Mouse (Mus musculus) myocyte (in vitro differentiated cells): ENCODE data around the gene Krtap10-4. TPM values are rescaled to one million over a fixed set of nuclear protein-coding genes. Genes with fewer than 3 reads are reported as not detected.
A peak's percentile ranks its signal among the peaks of the same experiment; 100 is the strongest.
"Not testable (repeated sequence)": the region's sequence is repeated elsewhere in the genome, so short reads cannot be mapped to it uniquely, and the experiment has no call there.

Source experiments
- H3K27me3 ChIP-seq: one replicate; pipeline ENCODE4 v1.6.1; 2011; ENCODE audit not compliant: control insufficient read depth, insufficient read depth, insufficient read length
- H3K36me3 ChIP-seq: one replicate; pipeline ENCODE4 v1.6.1; 2011; ENCODE audit not compliant: control insufficient read depth, insufficient read depth
- H3K4me2 ChIP-seq: one replicate; pipeline ENCODE4 v1.6.1; 2011; ENCODE audit warnings: low read depth, control low read depth
- H3K4me3 ChIP-seq: one replicate; pipeline ENCODE4 v1.5.1; 2011; ENCODE audit warnings: mild to moderate bottlenecking, control low read depth, moderate library complexity
- H3K79me2 ChIP-seq: one replicate; pipeline ENCODE4 v1.6.1; 2011; ENCODE audit not compliant: control insufficient read depth, insufficient read depth
- H3ac ChIP-seq: one replicate; pipeline ENCODE4 v1.6.1; 2011; ENCODE audit not compliant: control insufficient read depth, insufficient read length
- CEBPB ChIP-seq: IDR thresholded peaks from 2 replicates; pipeline ENCODE4 v1.6.1; 2011; ENCODE audit warnings: mild to moderate bottlenecking, moderate library complexity; ENCODE audit not compliant: poor library complexity, insufficient read depth, severe bottlenecking
- E2F4 ChIP-seq: IDR thresholded peaks from one replicate; pipeline ENCODE4 v1.6.1; 2011; ENCODE audit warnings: mild to moderate bottlenecking, control low read depth, moderate library complexity; ENCODE audit not compliant: insufficient read depth
- MAX ChIP-seq: IDR thresholded peaks from one replicate; pipeline ENCODE4 v1.6.1; 2011; ENCODE audit warnings: low read depth, mild to moderate bottlenecking, control low read depth
- MYOD1 ChIP-seq, 3 experiments: IDR thresholded peaks; one replicate each; pipeline ENCODE4 v1.6.1; 2011; ENCODE audit warnings: control low read depth in 2 of 3, low read depth in 2 of 3, mild to moderate bottlenecking in 2 of 3, moderate library complexity in 1 of 3; ENCODE audit not compliant: insufficient read length in 2 of 3, control insufficient read depth in 1 of 3
- MYOG ChIP-seq, 3 experiments: IDR thresholded peaks; one replicate each; pipeline ENCODE4 v1.6.1; 2011; ENCODE audit warnings: control low read depth in 2 of 3, low read depth in 2 of 3, mild to moderate bottlenecking in 2 of 3; ENCODE audit not compliant: insufficient read length in 2 of 3, control insufficient read depth in 1 of 3, insufficient read depth in 1 of 3
- POLR2A ChIP-seq: IDR thresholded peaks from one replicate; pipeline ENCODE4 v1.6.1; 2011; ENCODE audit warnings: low read depth, mild to moderate bottlenecking, control low read depth, moderate library complexity; ENCODE audit not compliant: insufficient read length
- POLR2AphosphoS2 ChIP-seq: IDR thresholded peaks from one replicate; pipeline ENCODE4 v1.6.1; 2011; ENCODE audit warnings: low read depth, control low read depth; ENCODE audit not compliant: insufficient read length
- REST ChIP-seq: IDR thresholded peaks from one replicate; pipeline ENCODE4 v1.6.1; 2011; ENCODE audit warnings: mild to moderate bottlenecking, control low read depth, moderate library complexity; ENCODE audit not compliant: insufficient read depth, insufficient read length
- SRF ChIP-seq: IDR thresholded peaks from one replicate; pipeline ENCODE4 v1.6.1; 2011; ENCODE audit warnings: low read depth; ENCODE audit not compliant: control insufficient read depth, insufficient read length
- TCF12 ChIP-seq: IDR thresholded peaks from one replicate; pipeline ENCODE4 v1.6.1; 2011; ENCODE audit warnings: mild to moderate bottlenecking, control low read depth; ENCODE audit not compliant: poor library complexity, insufficient read depth, severe bottlenecking
- TCF3 ChIP-seq: IDR thresholded peaks from one replicate; pipeline ENCODE4 v1.6.1; 2011; ENCODE audit warnings: low read depth, control low read depth; ENCODE audit not compliant: insufficient read length
- USF1 ChIP-seq: IDR thresholded peaks from one replicate; pipeline ENCODE4 v1.6.1; 2011; ENCODE audit warnings: low read depth, mild to moderate bottlenecking, control low read depth, moderate library complexity
- polyA plus RNA-seq: library from polyadenylated mRNA; unstranded; fragments of >200 nt; fragmentation: generic; extraction: Trizol; gene quantifications from one replicate; pipeline ENCODE4 v1.2.1, GENCODE M21; 2012; ENCODE audit warnings: missing spikeins

The Krtap10-4 gene
- polyA plus RNA-seq, 1 experiment: not detected

DNA sequence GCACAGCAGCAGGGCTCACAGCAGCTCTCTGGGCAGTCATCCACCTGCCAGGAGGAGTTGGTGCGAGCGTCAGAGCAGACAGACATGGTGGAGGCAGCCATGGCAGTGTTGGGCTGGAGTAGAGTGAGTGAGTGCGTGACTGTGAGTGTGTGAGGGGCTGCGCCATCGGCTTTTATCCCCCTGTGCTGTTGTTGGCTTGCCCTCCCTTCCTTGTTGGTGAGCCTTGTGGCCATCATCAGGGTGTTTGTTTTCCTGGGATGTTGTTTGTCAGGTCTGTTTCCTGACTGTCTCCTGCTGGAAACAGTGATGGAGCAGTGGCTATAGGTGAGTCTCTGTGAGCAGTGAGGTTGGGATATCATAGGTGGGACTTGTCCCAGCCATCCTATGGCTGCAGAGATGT lies 15.2 kb downstream of the Krtap10-4 start, which contains the start of gene Gm9507:
Gene Gm9507 (minus strand): TSS at position 101 of the 400 bp plus-strand sequence.
- Histone ChIP-seq H3K4me3 (no peak within 1 kb of the TSS), H3K79me2 (no peaks in the 10 kb centered on the region), H3ac (no peak within 1 kb of the TSS), H3K27me3 (no peaks in the 10 kb centered on the region), H3K4me2 (no peak within 1 kb of the TSS), H3K36me3 (no peaks in the 10 kb centered on the region)
- no peak for TF ChIP-seq POLR2AphosphoS2
- no peak for TF ChIP-seq TCF3
- TF ChIP-seq MYOG (IDR thresholded peaks at IDR 0.05; ENCODE audit: control insufficient read depth in 1 of 3, insufficient read depth in 1 of 3, insufficient read length in 2 of 3, low read depth in 2 of 3): no peak
- no peak for TF ChIP-seq POLR2A
- TF ChIP-seq SRF: no peak
- no peak for TF ChIP-seq MYOD1 (IDR thresholded peaks at IDR 0.05; ENCODE audit: control insufficient read depth in 1 of 3, insufficient read length in 2 of 3, low read depth in 2 of 3)
- no peak for TF ChIP-seq CEBPB
- no peak for TF ChIP-seq TCF12
- TF ChIP-seq E2F4: no peak
- TF ChIP-seq USF1: no peak

DNA sequence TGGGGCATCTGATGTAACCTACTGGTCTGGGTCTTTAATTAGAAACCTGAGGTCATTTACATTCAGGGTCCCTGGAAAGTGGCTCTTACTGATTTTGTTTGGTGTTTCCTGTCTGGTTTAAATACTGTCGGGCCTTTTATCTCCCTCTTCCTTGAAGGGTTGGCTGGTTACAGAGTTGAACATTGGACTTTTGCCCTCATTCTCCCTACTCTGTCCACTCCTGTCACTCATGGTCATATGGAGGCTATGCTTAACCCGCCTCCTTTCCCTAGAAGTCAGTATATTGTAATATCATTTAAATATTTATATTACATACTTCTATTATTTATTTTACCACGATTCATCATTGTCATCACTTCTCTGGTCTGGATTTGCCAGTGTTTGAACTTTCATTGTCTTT lies 22.8 kb downstream of the Krtap10-4 start:
- no peak overlapping the region for H3ac ChIP-seq
- H3K79me2 ChIP-seq: no peaks in the 10 kb centered on the region
- H3K4me3 ChIP-seq: no peak overlapping the region
- H3K36me3 ChIP-seq: no peaks in the 10 kb centered on the region
- no peak overlapping the region for H3K4me2 ChIP-seq
- no peaks in the 10 kb centered on the region for H3K27me3 ChIP-seq
- no peak for TF ChIP-seq MAX
- no peak for TF ChIP-seq MYOG (IDR thresholded peaks at IDR 0.05; ENCODE audit: control insufficient read depth in 1 of 3, insufficient read depth in 1 of 3, insufficient read length in 2 of 3, low read depth in 2 of 3)
- no peak for TF ChIP-seq POLR2AphosphoS2
- no peak for TF ChIP-seq REST
- TF ChIP-seq SRF: no peak
- no peak for TF ChIP-seq MYOD1 (IDR thresholded peaks at IDR 0.05; ENCODE audit: control insufficient read depth in 1 of 3, insufficient read length in 2 of 3, low read depth in 2 of 3)
- no peak for TF ChIP-seq TCF12
- no peak for TF ChIP-seq USF1
- TF ChIP-seq POLR2A: no peak
- no peak for TF ChIP-seq E2F4
- no peak for TF ChIP-seq CEBPB
- TF ChIP-seq TCF3: no peak

DNA sequence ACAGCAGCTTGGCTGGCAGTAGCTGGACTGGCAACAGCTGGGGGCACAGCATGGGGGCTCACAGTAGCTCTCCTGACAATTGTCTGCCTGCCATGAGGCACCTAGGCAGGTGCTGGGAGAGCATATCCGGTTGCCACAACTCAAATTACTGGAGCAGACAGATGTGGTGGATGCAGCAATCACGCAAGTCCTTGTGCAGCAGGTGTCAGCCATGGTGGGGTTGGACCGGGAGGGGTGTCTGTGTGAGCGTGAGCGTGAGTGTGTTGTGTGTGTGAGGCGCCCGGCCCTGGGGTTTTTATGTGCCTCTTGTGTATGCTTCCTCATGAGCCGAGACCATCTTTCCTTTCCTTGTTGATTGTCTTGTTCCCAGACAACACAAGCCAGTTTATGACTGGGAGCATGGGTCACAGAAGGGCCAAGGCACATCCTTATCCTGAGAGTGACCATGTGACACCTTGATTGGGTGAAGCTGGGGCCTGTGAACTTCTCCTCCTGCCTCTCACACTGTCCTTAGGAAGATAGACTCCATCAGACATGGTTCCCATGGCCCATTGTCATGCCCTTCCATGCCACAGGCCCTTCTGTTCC lies 27.9 kb downstream of the Krtap10-4 start, which contains the start of gene Gm19668:
Gene Gm19668 (minus strand): TSS at position 213 of the 588 bp plus-strand sequence.
- no peaks in the 10 kb centered on the region for H3K79me2 ChIP-seq

DNA sequence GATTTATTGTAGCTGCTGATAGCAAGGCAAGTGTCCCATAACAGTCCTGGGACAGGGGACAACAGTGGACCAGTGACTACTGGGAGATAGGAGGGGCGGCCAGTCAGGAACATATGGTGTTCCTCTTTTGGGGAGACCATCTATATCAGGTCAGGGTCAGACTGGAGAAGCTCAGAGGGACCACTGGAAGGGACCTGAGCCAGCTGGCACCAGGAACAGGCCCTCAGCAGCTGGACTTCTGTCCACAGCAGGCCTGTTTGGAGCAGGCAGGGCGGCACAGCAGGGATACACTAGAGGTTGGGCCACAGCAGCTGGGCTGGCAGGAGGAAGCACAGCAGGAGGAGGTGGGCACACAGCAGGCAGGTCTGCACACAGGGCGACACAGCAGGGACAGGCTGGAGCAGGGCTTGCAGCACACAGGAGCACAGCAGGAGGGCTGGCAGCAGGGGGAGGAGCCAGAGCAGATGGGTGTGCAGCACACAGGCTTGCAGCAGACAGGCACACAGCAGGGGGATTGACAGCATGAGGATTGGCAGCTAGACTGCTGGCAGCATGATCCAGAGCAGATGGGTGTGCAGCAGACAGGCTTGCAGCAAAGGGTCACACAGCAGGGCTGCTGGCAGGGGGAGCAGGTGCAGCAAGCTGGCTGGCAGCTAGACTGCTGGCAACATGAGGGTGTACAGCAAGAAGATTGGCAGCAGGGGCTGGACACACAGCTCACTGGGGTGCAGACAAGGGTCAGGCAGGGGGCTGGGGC lies 28.6 kb downstream of the Krtap10-4 start:
- H3K79me2 ChIP-seq, H3K4me3 ChIP-seq, H3K36me3 ChIP-seq, H3K4me2 ChIP-seq, H3ac ChIP-seq: not testable (repeated sequence)
- peaks cover 14% of the 10 kb centered on the region for H3K27me3 ChIP-seq

More for the DNA sequence above, 27.9 kb downstream of the Krtap10-4 start, which contains the start of gene Gm19668:
- no peak for TF ChIP-seq POLR2AphosphoS2
- TF ChIP-seq USF1: no peak
- TF ChIP-seq MYOD1 (IDR thresholded peaks at IDR 0.05; ENCODE audit: control insufficient read depth in 1 of 3, insufficient read length in 2 of 3, low read depth in 2 of 3): peak in 1 of 3 experiments; percentile 38
- TF ChIP-seq SRF: no peak
- no peak for TF ChIP-seq POLR2A
- no peak for TF ChIP-seq TCF12
- TF ChIP-seq MYOG (IDR thresholded peaks at IDR 0.05; ENCODE audit: control insufficient read depth in 1 of 3, insufficient read depth in 1 of 3, insufficient read length in 2 of 3, low read depth in 2 of 3): no peak
- Histone ChIP-seq H3K4me3 (no peak within 1 kb of the TSS), H3K36me3 (no peaks in the 10 kb centered on the region), H3K27me3 (peaks cover 14% of the 10 kb centered on the region), H3K4me2 (no peak within 1 kb of the TSS), H3ac (no peak within 1 kb of the TSS)

DNA sequence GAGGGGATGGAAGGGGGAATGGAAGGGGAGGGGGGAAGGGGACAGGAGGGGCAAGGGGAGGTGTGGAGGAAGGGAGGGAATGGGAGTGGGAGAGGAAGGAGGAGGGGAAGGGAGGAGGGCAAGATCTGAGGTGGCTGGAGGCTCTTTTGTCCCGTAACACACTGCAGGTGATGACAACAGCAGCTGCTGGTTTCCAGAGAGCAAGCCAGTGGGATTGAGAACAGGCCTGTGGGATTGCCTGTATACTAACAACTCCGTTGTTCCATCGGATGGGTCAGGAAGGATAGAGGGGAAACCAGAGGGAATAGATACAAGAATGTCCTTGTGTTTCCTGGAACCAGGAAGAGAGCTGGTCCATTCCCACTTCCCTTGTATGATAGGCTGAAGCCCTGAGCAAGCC lies 29.2 kb downstream of the Krtap10-4 start:
- Histone ChIP-seq H3K4me3 (no peak overlapping the region), H3K4me2 (no peak overlapping the region), H3K27me3 (peaks cover 14% of the 10 kb centered on the region), H3ac (no peak overlapping the region), H3K36me3 (no peaks in the 10 kb centered on the region), H3K79me2 (no peaks in the 10 kb centered on the region)
- no peak for TF ChIP-seq SRF
- TF ChIP-seq USF1: no peak
- no peak for TF ChIP-seq TCF3
- no peak for TF ChIP-seq TCF12
- TF ChIP-seq REST: no peak
- no peak for TF ChIP-seq MYOG (IDR thresholded peaks at IDR 0.05; ENCODE audit: control insufficient read depth in 1 of 3, insufficient read depth in 1 of 3, insufficient read length in 2 of 3, low read depth in 2 of 3)
- TF ChIP-seq CEBPB: no peak
- no peak for TF ChIP-seq POLR2AphosphoS2
- no peak for TF ChIP-seq MYOD1 (IDR thresholded peaks at IDR 0.05; ENCODE audit: control insufficient read depth in 1 of 3, insufficient read length in 2 of 3, low read depth in 2 of 3)
